Mouse (Mus musculus) midbrain, embryonic 10.5 days (tissue): Measurements from ENCODE around the gene Endog. TPM values are rescaled to one million over a fixed set of nuclear protein-coding genes. Genes with fewer than 3 reads are reported as not detected.
A peak's percentile ranks its signal among the peaks of the same experiment; 100 is the strongest.
"Not testable (repeated sequence)": the region's sequence is repeated elsewhere in the genome, so short reads cannot be mapped to it uniquely, and the experiment has no call there.

Experiments
- DNase-seq: peaks from one replicate; pipeline ENCODE4 v3.0.0-alpha.2; 2017; ENCODE audit warnings: low spot score
- H3K27ac ChIP-seq: fragments of 300-500 bp; sonication (generic); replicated peaks from 2 replicates; pipeline ENCODE4 v1.5.1; 2016; ENCODE audit warnings: mild to moderate bottlenecking
- H3K27me3 ChIP-seq: fragments of 300-500 bp; sonication (generic); 2 replicates; pipeline ENCODE4 v1.6.1; 2016; ENCODE audit warnings: low read depth, mild to moderate bottlenecking; ENCODE audit not compliant: poor library complexity, severe bottlenecking
- H3K36me3 ChIP-seq: fragments of 300-500 bp; sonication (generic); 2 replicates; pipeline ENCODE4 v1.6.1; 2016; ENCODE audit warnings: mild to moderate bottlenecking, moderate library complexity
- H3K4me1 ChIP-seq: fragments of 300-500 bp; sonication (generic); 2 replicates; pipeline ENCODE4 v1.6.1; 2016
- H3K4me3 ChIP-seq: fragments of 300-500 bp; sonication (generic); 2 replicates; pipeline ENCODE4 v1.5.1; 2016; ENCODE audit warnings: mild to moderate bottlenecking, moderate library complexity
- H3K9me3 ChIP-seq: fragments of 300-500 bp; sonication (generic); replicated peaks from 2 replicates; pipeline ENCODE4 v1.6.1; 2016; ENCODE audit warnings: mild to moderate bottlenecking
- WGBS: fragments of 180-500 bp; shearing (Covaris S2); methylation state at CpG from one replicate; pipeline ENCODE4 v1.1.7; 2016; 5-methylcytosine and 5-hydroxymethylcytosine counted together
- polyA plus RNA-seq: library from polyadenylated mRNA; unstranded; fragments of >200 nt; fragmentation: Nextera tagmentation; extraction: Ambion mirVana; gene quantifications from 2 replicates; pipeline ENCODE4 v1.2.1, GENCODE M21; 2016

Endog gene
- polyA plus RNA-seq, 1 experiment from 2014 or later: 18.6 TPM

GRCm38 (mm10) chr2:30176561-30176960 is 5.3 kb downstream of the Endog start:
- Histone ChIP-seq H3K9me3 (0 out of 2 replicates have a peak, but pooled peaks cover 4% of the 10 kb centered on the region), H3K27me3 (peaks cover 13% of the 10 kb centered on the region), H3K36me3 (peaks cover 53% of the 10 kb centered on the region), H3K4me1 (peaks cover 34% of the 10 kb centered on the region), H3K4me3 (peak overlapping the region; percentile 88; the same call in 1 of the 2 replicates), H3K27ac (no peak overlapping the region)
- DNase-seq: no peak
- 97% methylated on average over 2 of the region's 2 CpGs for WGBS

- 0 out of 2 replicates have a peak, but pooled peaks cover 4% of the 10 kb centered on the region for H3K9me3 ChIP-seq
- H3K4me3 ChIP-seq: peak within 1 kb of the TSS; percentile 88
- peaks cover 20% of the 10 kb centered on the region for H3K4me1 ChIP-seq
- WGBS: 4% methylated on average over 54 of the region's 54 CpGs
- peaks cover 3% of the 10 kb centered on the region for H3K27me3 ChIP-seq
- peak; percentile 98 for DNase-seq
- peaks cover 44% of the 10 kb centered on the region for H3K36me3 ChIP-seq
- peak within 1 kb of the TSS; percentile 84 for H3K27ac ChIP-seq
Measured at GRCm38 (mm10) chr2:30177700-30178675, 6.7 kb downstream of the Endog start, which contains the start of gene Spout1. TSS of gene Spout1 (minus strand) at chr2:30178459.

GRCm38 (mm10) chr2:30178711-30179110 is 7.4 kb downstream of the Endog start:
- peaks cover 18% of the 10 kb centered on the region for H3K4me1 ChIP-seq
- WGBS: 65% methylated on average over 7 of the region's 7 CpGs
- peak overlapping the region; percentile 88 for H3K4me3 ChIP-seq
- not testable (repeated sequence) for DNase-seq, H3K27me3 ChIP-seq, H3K9me3 ChIP-seq
- H3K36me3 ChIP-seq: peaks cover 37% of the 10 kb centered on the region
- 0 out of 2 replicates have a peak overlapping the region, but pooled peaks have one; percentile 84 for H3K27ac ChIP-seq

- no peak overlapping the region for H3K27ac ChIP-seq
- peaks cover 13% of the 10 kb centered on the region for H3K36me3 ChIP-seq
- no peaks in the 10 kb centered on the region for H3K27me3 ChIP-seq
- no peak overlapping the region for H3K4me3 ChIP-seq
- H3K9me3 ChIP-seq: no peaks in the 10 kb centered on the region
- peaks cover 11% of the 10 kb centered on the region for H3K4me1 ChIP-seq
- WGBS: 95% methylated on average over 2 of the region's 2 CpGs
- no peak for DNase-seq
Measured at GRCm38 (mm10) chr2:30182424-30182823, 11.1 kb downstream of the Endog start.

- H3K27ac ChIP-seq: no peak overlapping the region
- no peaks in the 10 kb centered on the region for H3K9me3 ChIP-seq
- no peaks in the 10 kb centered on the region for H3K27me3 ChIP-seq
- 78% methylated on average over 3 of the region's 3 CpGs for WGBS
- 0 out of 2 replicates have a peak, but pooled peaks cover 2% of the 10 kb centered on the region for H3K4me1 ChIP-seq
- DNase-seq: no peak
- peaks cover 13% of the 10 kb centered on the region for H3K36me3 ChIP-seq
- no peak overlapping the region for H3K4me3 ChIP-seq
Measured at GRCm38 (mm10) chr2:30183721-30184120, 12.4 kb downstream of the Endog start.

GRCm38 (mm10) chr2:30185276-30185675 is 14.0 kb downstream of the Endog start:
- H3K4me3 ChIP-seq: no peak overlapping the region
- whole genome bisulfite sequencing: 95% methylated on average over 6 of the region's 6 CpGs
- H3K36me3 ChIP-seq: peaks cover 13% of the 10 kb centered on the region
- 0 out of 2 replicates have a peak overlapping the region, but pooled peaks have one; percentile 3 for H3K27ac ChIP-seq
- 0 out of 2 replicates have a peak, but pooled peaks cover 2% of the 10 kb centered on the region for H3K4me1 ChIP-seq
- H3K9me3 ChIP-seq: no peaks in the 10 kb centered on the region
- DNase-seq: no peak
- H3K27me3 ChIP-seq: no peaks in the 10 kb centered on the region

GRCm38 (mm10) chr2:30185681-30186080 is 14.4 kb downstream of the Endog start:
- no peak overlapping the region for H3K4me3 ChIP-seq
- DNase-seq: no peak
- WGBS: 83% methylated on average over 3 of the region's 3 CpGs
- no peaks in the 10 kb centered on the region for H3K27me3 ChIP-seq
- peaks cover 13% of the 10 kb centered on the region for H3K36me3 ChIP-seq
- H3K4me1 ChIP-seq: 0 out of 2 replicates have a peak, but pooled peaks cover 2% of the 10 kb centered on the region
- H3K9me3 ChIP-seq: no peaks in the 10 kb centered on the region
- H3K27ac ChIP-seq: peak overlapping the region; percentile 20; the same call in 1 of the 2 replicates

- Histone ChIP-seq H3K36me3 (0 out of 2 replicates have a peak, but pooled peaks cover 9% of the 10 kb centered on the region), H3K4me3 (no peak overlapping the region), H3K9me3 (no peaks in the 10 kb centered on the region), H3K27me3 (no peaks in the 10 kb centered on the region), H3K4me1 (0 out of 2 replicates have a peak, but pooled peaks cover 2% of the 10 kb centered on the region), H3K27ac (no peak overlapping the region)
- no peak for DNase-seq
- 89% methylated on average over 12 of the region's 12 CpGs for WGBS
Measured at GRCm38 (mm10) chr2:30191790-30192580, 20.7 kb downstream of the Endog start.

GRCm38 (mm10) chr2:30194656-30195055 is 23.4 kb downstream of the Endog start:
- DNase-seq: no peak
- Histone ChIP-seq H3K4me3 (no peak overlapping the region), H3K36me3 (0 out of 2 replicates have a peak, but pooled peaks cover 9% of the 10 kb centered on the region), H3K9me3 (no peaks in the 10 kb centered on the region), H3K4me1 (no peaks in the 10 kb centered on the region), H3K27ac (no peak overlapping the region), H3K27me3 (no peaks in the 10 kb centered on the region)
- 88% methylated on average over 3 of the region's 3 CpGs for WGBS

- Histone ChIP-seq H3K36me3 (0 out of 2 replicates have a peak, but pooled peaks cover 2% of the 10 kb centered on the region), H3K9me3 (no peaks in the 10 kb centered on the region), H3K4me3 (no peak overlapping the region), H3K27me3 (no peaks in the 10 kb centered on the region), H3K27ac (no peak overlapping the region), H3K4me1 (no peaks in the 10 kb centered on the region)
- WGBS: 76% methylated on average over 4 of the region's 4 CpGs
- no peak for DNase-seq
Measured at GRCm38 (mm10) chr2:30198021-30198420, 26.7 kb downstream of the Endog start.

- H3K36me3 ChIP-seq: 0 out of 2 replicates have a peak, but pooled peaks cover 2% of the 10 kb centered on the region
- WGBS: 86% methylated on average over 1 of the region's 1 CpGs
- H3K27ac ChIP-seq: no peak overlapping the region
- no peak for DNase-seq
- no peaks in the 10 kb centered on the region for H3K27me3 ChIP-seq
- H3K4me3 ChIP-seq: no peak overlapping the region
- peaks cover 5% of the 10 kb centered on the region for H3K4me1 ChIP-seq
- H3K9me3 ChIP-seq: no peaks in the 10 kb centered on the region
Measured at GRCm38 (mm10) chr2:30199984-30200383, 28.7 kb downstream of the Endog start.

GRCm38 (mm10) chr2:30200388-30200925 is 29.2 kb downstream of the Endog start:
- H3K4me1 ChIP-seq: peaks cover 6% of the 10 kb centered on the region
- no peak for DNase-seq
- no peak overlapping the region for H3K4me3 ChIP-seq
- H3K36me3 ChIP-seq: 0 out of 2 replicates have a peak, but pooled peaks cover 2% of the 10 kb centered on the region
- no peaks in the 10 kb centered on the region for H3K27me3 ChIP-seq
- 86% methylated on average over 5 of the region's 5 CpGs for WGBS
- no peak overlapping the region for H3K27ac ChIP-seq
- H3K9me3 ChIP-seq: no peaks in the 10 kb centered on the region
